Mouse (Mus musculus) induced T-regulatory cell, adult 2 months (primary cell): ENCODE measurements around the gene Pitpnm3.

Experiments used
- DNase-seq: peaks from one replicate; pipeline ENCODE4 v3.0.0-alpha.2; 2012; ENCODE audit warnings: low read depth

Pitpnm3 gene

DNA sequence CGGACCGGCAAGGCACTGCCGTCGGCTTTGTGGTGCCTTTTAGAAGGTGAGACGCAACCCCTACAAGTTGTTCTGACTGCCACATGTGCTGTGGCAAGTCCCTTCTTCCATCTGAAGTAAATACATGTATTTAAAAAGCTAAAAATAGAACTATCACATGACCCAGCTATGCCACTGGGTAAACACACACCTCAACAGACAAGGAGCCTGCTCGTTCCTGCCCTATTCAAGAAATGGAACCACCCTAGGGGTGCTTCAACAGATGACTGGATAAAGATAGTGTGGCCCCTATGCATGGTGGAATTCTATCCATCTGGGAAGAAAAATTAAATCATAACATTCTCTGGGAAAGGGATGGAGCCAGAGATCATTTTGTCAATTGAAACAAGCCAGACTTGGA lies 112.8 kb downstream of the Pitpnm3 start:
- DNase-seq: no peak

GRCm38 (mm10) chr11:72021015-72021414 lies 114.6 kb downstream of the Pitpnm3 start:
- DNase-seq: no peak

DNA sequence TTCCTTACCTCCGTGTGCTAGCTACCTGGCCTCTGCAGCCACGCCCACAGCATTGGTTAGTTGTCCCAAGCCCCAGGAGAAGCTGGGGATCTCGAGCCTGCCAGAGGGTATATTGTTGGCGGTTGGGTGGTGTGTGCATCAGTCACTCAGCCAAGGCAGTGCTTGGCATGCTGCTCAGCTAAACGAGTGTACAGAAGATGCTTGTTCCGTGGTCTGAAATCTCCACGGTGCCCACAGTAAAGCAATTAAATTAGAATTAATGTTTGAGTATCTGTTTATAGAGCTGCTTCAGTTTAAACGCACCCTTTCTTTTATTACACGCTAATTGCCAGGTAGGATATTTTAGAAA lies 118.4 kb downstream of the Pitpnm3 start:
- no peak for DNase-seq

DNA sequence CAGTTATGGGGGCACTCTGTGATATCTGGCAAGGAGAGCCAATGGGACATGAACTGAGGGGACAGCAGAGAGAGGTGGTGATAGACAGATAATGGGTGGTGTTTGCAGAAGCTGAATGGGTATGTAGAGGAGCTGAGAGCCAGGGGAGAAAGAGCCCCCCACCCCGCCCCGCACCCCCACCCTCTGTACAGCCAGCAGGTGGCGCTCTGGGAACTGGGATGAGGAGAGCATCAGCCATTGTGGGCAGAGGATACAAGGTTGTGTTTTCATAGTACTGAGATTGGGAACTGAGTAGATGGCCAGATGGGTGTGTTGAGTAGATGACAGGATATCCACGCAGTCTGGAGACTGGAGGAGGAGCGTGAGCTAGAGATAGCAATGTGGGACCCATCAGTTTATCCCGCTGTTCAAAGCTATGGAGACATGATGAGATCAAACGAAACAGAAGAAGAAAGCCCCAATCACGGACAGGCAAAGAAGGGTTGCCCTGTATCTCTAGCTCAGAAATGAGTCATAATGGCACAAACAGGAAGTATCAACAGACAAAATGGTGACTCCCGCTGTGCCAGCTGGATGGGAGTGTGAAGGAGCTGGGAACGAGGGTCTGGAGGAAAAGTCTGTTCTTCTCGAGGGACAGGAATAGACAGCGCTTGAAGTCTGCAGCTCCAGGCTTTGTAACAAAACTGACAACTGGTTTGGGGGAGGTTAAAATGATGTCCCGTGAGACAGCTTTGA lies 118.9 kb downstream of the Pitpnm3 start:
- DNase-seq: no peak

DNA sequence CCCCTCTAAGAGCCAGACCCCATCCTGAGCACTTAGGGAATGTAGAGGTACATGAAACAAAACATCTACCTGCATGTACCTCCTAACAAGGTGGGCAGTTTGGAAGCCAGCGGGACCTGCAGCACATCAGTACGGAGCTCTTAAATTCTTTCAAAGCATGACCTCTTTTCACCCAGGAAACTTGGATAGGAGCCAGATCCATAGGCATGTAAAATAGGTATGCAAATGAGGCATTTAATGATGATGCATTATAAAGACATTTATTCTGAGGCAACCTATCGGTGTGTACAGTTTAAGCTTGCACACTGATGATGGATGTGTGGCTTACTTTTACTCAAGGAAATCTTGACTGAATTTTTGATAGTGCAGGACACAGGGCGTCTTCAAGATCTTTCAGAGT lies 120.9 kb downstream of the Pitpnm3 start:
- no peak for DNase-seq

DNA sequence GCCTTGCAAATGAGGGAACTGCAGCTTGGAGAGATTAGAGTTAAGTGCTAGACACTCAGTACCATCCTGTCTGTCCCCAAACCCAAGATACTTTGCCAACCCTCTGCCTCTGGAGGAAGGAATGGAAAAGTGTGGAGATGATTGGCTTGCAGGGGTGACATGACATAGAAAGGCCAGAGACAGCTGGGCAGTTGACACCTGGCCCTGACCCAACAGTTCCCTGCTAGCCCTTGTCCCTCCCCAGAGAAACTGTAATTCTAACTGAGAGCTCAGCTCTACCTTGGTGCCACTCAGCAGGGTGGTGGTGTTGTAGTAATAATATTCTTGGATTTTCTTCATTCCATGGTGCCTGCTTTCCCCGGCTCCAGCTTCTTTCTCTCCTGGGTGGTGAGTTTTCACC lies 123.6 kb downstream of the Pitpnm3 start:
- no peak for DNase-seq

DNA sequence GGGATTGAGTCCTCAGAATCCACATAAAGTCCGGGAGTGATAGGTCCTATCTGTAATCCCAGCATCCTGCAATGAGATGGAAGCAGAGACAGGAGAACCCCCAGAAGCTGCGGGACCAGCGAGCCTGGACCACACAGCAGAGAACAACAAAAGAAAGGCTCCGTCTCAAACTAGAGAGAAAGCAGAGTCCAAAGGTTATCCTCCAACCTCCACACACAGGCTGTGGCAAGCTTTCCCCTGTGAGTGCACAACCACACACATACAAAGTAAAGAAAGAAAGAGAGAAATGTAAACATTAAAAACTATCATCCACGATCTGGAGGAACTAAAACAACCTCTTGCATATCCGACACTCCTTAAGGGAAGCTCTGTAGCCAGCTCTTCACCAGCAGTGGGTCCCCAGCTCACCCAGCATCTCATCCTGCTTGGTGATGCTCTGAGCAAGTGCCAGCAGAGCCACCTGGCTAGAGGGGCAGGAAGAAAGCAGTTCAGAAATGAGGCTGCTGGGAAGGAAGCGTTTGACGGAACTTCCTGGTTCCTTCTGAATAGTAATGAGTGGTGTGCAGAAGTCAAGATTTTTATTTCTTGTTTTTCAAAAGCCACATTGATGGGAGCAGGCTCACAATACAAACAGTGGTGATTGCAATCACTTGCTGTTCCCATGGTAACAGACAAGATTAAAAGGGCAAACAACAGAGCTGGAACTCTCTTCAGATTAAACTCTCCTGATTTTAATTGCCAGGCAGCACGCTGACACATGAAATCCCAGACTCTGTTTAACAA lies 124.4 kb downstream of the Pitpnm3 start:
- DNase-seq: peak; percentile 54

DNA sequence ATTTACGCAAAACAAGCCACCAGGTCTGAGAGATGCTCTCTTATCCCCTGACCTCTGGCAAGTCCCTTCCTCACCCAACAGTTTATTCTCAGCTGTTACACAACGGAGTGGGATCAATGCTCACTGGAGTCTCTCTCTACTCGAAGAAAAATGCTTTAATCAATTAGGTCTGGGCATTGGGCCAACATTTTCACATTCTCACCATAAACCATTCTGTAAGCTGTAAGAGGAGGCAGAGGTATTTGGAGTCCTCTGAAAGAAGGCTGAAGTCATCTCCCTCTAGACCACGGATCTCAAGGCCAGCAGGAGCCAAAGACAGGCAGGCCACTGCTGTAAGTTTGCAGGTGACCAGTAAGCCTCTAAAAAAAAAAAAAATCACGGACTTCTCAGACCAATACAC lies 125.2 kb downstream of the Pitpnm3 start:
- no peak for DNase-seq

DNA sequence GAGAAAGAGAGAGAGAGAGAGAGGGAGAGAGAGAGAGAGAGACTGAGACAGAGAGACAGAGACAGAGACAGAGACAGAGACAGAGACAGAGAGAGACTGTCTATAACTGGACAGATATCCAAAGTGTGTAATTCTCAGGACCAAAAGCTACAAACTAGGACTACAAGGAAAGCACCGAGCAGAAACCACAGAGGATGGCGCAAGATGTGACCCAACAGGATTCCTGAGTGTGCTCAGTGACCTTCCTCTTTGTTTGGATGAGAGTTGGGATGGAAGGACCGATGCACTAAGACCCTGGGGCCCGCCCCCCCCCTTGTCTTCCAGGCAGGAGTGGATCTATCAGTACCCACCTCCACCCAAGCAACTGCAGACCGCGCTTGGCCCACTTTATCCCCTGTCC lies 130.0 kb downstream of the Pitpnm3 start:
- DNase-seq: no peak

- DNase-seq: no peak
Measured at GRCm38 (mm10) chr11:72003171-72003570, 132.4 kb downstream of the Pitpnm3 start.

DNA sequence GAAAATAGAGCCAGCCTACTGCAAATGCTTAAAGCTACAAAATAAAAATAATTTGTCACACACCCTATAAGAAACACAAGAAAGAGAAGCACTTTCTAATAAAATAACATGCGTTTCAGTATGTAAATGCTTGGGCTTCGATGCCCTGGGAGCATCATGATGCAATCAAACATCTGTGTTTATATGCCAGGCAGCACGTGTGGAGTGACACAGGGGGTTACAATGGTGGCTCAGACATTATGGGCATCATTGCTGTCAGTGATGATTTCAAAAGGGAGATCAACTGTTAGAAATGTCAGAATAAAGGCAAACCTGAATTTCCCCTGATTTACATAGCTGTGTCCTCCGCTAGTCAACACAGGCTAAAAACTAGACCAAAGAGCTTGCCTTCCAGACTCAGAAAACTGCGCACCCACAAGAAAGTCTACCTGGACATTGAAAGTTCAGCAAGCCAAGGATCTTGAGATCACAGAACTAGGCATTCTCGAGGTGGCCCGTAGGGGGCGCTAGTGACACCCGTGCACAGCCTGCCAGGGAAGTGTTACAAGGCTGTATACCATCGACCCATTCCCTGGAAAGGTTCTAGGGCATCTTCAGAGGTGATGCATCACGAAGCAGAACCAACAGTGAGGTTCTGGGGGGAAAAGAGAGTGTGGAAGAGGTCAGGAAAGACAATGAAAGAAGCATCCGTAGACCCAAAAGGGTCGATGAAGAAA lies 133.3 kb downstream of the Pitpnm3 start:
- DNase-seq: peak; percentile 71

- peak; percentile 77 for DNase-seq
Measured at GRCm38 (mm10) chr11:72000194-72000593, 135.4 kb downstream of the Pitpnm3 start.
